Mouse (Mus musculus) liver, embryonic 14.5 days (tissue): ENCODE measurements around the gene Tarbp2.

ENCODE experiments used
- CTCF ChIP-seq: IDR thresholded peaks from 2 replicates; pipeline ENCODE4 v1.5.1; 2016; ENCODE audit warnings: antibody characterized with exemption, low read depth, control low read depth
- EP300 ChIP-seq: IDR thresholded peaks from 2 replicates; pipeline ENCODE4 v1.6.1; 2016; ENCODE audit warnings: antibody characterized with exemption, low read depth

DNA sequence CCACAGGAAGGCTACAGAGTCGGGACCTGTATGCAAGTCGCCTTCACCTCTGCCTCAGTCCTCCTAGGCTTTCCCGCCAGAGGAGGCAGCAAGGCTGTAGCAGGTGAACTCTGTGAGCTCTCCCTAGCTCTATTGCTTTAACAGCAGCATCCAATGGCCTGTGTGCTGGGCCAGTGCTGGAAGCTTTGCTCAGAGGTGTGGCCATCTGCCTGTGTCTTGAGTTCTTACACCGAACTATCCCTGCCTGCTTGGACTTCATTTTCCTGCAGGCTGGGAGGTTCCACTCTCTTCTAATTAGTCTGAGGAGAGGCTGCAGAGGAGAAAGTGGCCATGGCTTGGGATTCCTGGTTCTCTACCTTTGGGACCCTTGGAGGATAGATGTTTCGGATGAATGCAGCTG, 6.0 kb upstream of the Tarbp2 start:
- TF ChIP-seq CTCF = no peak
- no peak for TF ChIP-seq EP300
